Mouse (Mus musculus) heart, adult 2 months (tissue): ENCODE data around the gene Clec3b.

Experiments
- CTCF ChIP-seq: fragments of 200-600 bp; IDR thresholded peaks from 2 replicates; pipeline ENCODE4 v1.8.1; 2022; ENCODE audit warnings: antibody characterized with exemption, mild to moderate bottlenecking, moderate library complexity
- EP300 ChIP-seq: fragments of 200-500 bp; IDR thresholded peaks from 2 replicates; pipeline ENCODE4 v1.6.1; 2011; ENCODE audit warnings: low read depth, low read length, control low read depth; ENCODE audit not compliant: insufficient read depth
- POLR2A ChIP-seq: fragments of 200-500 bp; IDR thresholded peaks from 2 replicates; pipeline ENCODE4 v1.6.1; 2011; ENCODE audit warnings: mild to moderate bottlenecking, low read depth, low read length, control low read depth; ENCODE audit not compliant: insufficient read depth

DNA sequence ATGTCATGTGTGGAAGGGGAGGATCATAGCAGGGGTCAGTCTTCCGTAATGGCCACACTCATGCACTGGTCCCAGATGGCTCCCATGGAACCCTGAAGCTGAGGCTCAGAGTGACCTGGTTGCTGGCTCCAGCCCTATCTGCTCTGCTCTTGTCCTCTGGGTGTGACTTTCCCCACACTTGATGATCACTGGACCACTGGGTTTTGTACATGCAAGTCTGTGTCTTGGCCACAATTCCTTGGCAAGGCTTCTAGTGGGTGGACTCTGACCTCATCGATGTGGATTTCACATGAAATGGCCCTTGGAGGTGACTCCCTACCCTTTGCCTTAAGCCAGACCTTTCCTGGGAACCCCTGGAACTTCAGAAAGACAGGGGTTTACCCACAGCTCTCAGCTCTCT is 2.4 kb downstream of the Clec3b start:
- TF ChIP-seq POLR2A (peak; percentile 41; the same call in 1 of the 2 replicates), CTCF (no peak), EP300 (no peak)
